Comparison of ENCODE assay signal across 8 mouse cellular contexts in genomic region chr5:125176864-125177263, GRCm38 (mm10). TPM values are rescaled to one million over a fixed set of nuclear protein-coding genes. Genes with fewer than 3 reads are reported as not detected.
DNase-seq lines count a peak whose midpoint lies in the region; ATAC-seq and TF ChIP-seq lines count a peak whose summit lies in the region.

No protein-coding gene starts in this region.

- H3K9ac ChIP-seq in ES-Bruce4 (ENCODE audit: low read depth, poor library complexity, severe bottlenecking) = peak overlapping the region; percentile 90
- H3K9ac ChIP-seq in heart, embryonic 13.5 days = peak overlapping the region; percentile 97
- no peak overlapping the region for H3K9ac ChIP-seq in liver, postnatal 0 days (replicated peaks)

- H3K4me1 ChIP-seq in ES-Bruce4 (ENCODE audit: control insufficient read depth, insufficient read depth, low read length) = peaks cover 12% of the 10 kb centered on the region
- H3K4me1 ChIP-seq in heart, embryonic 13.5 days = peaks cover 71% of the 10 kb centered on the region
- H3K4me1 ChIP-seq in liver, postnatal 0 days (ENCODE audit: insufficient read depth) = peaks cover 50% of the 10 kb centered on the region

- H3K36me3 ChIP-seq in ES-Bruce4 (ENCODE audit: control insufficient read depth, insufficient read depth, low read length, poor library complexity, severe bottlenecking) = no peaks in the 10 kb centered on the region
- H3K36me3 ChIP-seq in heart, embryonic 13.5 days = no peaks in the 10 kb centered on the region
- no peaks in the 10 kb centered on the region for H3K36me3 ChIP-seq in liver, postnatal 0 days (replicated peaks; ENCODE audit: insufficient read depth, low read length)

- no peak for TF ChIP-seq EP300 in ES-Bruce4 (IDR thresholded peaks at IDR 0.05; ENCODE audit: insufficient read depth, low read depth, low read length)
- TF ChIP-seq EP300 in liver, postnatal 0 days (IDR thresholded peaks at IDR 0.05; ENCODE audit: low read depth) = no peak

- no peak for ATAC-seq in heart, embryonic 13.5 days (ENCODE audit: extremely low read depth, insufficient number of reproducible peaks, low FRiP score, low TSS enrichment)
- no peak for ATAC-seq in liver, postnatal 0 days

- DNase-seq in brain, embryonic 14.5 days (ENCODE audit: low read depth) = peak; percentile 86
- DNase-seq in kidney, postnatal 25 days = peak; percentile 58 to 85
- DNase-seq in liver, postnatal 0 days = peak; percentile 38
- peak; percentile 80 to 89 for DNase-seq in right cerebral cortex, postnatal 10 days (ENCODE audit: low spot score in 2 of 2)
- no peak for DNase-seq in embryo, embryonic 9.5 days (ENCODE audit: extremely low spot score)
- DNase-seq in thymus, postnatal 4 days = no peak

- H3K4me3 ChIP-seq in ES-Bruce4 (ENCODE audit: low read depth, low read length) = 0 out of 2 replicates have a peak overlapping the region, but pooled peaks have one; percentile 85
- H3K4me3 ChIP-seq in heart, embryonic 13.5 days = peak overlapping the region; percentile 91
- H3K4me3 ChIP-seq in liver, postnatal 0 days (ENCODE audit: low read depth, low read length) = no peak overlapping the region

- no peaks in the 10 kb centered on the region for H3K27me3 ChIP-seq in ES-Bruce4 (ENCODE audit: control insufficient read depth, insufficient read depth, low read length, poor library complexity, severe bottlenecking)
- H3K27me3 ChIP-seq in heart, embryonic 13.5 days (replicated peaks) = no peaks in the 10 kb centered on the region
- no peaks in the 10 kb centered on the region for H3K27me3 ChIP-seq in liver, postnatal 0 days (ENCODE audit: insufficient read depth, low read length)

- 32% methylated on average over 12 of the region's 12 CpGs for WGBS in heart, embryonic 13.5 days
- WGBS in liver, postnatal 0 days (ENCODE audit: insufficient replicate concordance) = 43% methylated on average over 12 of the region's 12 CpGs

- no peak overlapping the region for H3K27ac ChIP-seq in ES-Bruce4 (ENCODE audit: insufficient read depth, low read length)
- H3K27ac ChIP-seq in heart, embryonic 13.5 days (replicated peaks) = peak overlapping the region; percentile 96
- 0 out of 2 replicates have a peak overlapping the region, but pooled peaks have one; percentile 11 for H3K27ac ChIP-seq in liver, postnatal 0 days (ENCODE audit: low read depth)

- no peaks in the 10 kb centered on the region for H3K9me3 ChIP-seq in ES-Bruce4 (replicated peaks; ENCODE audit: control insufficient read depth, insufficient read depth, low read length, poor library complexity, severe bottlenecking)
- no peaks in the 10 kb centered on the region for H3K9me3 ChIP-seq in heart, embryonic 13.5 days
- no peaks in the 10 kb centered on the region for H3K9me3 ChIP-seq in liver, postnatal 0 days (ENCODE audit: low read length)

- no peak for TF ChIP-seq POLR2A in ES-Bruce4 (IDR thresholded peaks at IDR 0.05; ENCODE audit: insufficient read depth, low read length)
- TF ChIP-seq POLR2A in brain, embryonic 14.5 days (IDR thresholded peaks at IDR 0.05; ENCODE audit: borderline replicate concordance, extremely low read depth, insufficient read depth, insufficient read length, poor library complexity, severe bottlenecking) = no peak

- peak overlapping the region; percentile 98 for H3K4me2 ChIP-seq in heart, embryonic 13.5 days
- H3K4me2 ChIP-seq in liver, postnatal 0 days (ENCODE audit: low read depth, low read length) = peak overlapping the region; percentile 96

- no peak for TF ChIP-seq CTCF in ES-Bruce4 (IDR thresholded peaks at IDR 0.05; ENCODE audit: low read depth, low read length)
- no peak for TF ChIP-seq CTCF in brain, embryonic 14.5 days (IDR thresholded peaks at IDR 0.05; ENCODE audit: borderline replicate concordance, extremely low read depth, insufficient read depth, insufficient read length)
- TF ChIP-seq CTCF in liver, postnatal 0 days (IDR thresholded peaks at IDR 0.05; ENCODE audit: low read depth) = no peak

RNA-seq across cellular contexts. Expression of gene Ncor2, which starts 2.2 kb away (rescaled TPM):
- 57.5 and 62.9 TPM in 2 replicates for polyA plus RNA-seq in ES-Bruce4 (2011; ENCODE audit: insufficient read depth, insufficient read length, low read depth, missing spikeins)
- 31.6 and 71.5 TPM in 2 replicates for polyA plus RNA-seq in brain, embryonic 14.5 days (2012; rRNA removed)
- polyA plus RNA-seq in heart, embryonic 13.5 days (2015; fragmentation: Nextera tagmentation; extraction: Ambion mirVana) = 16.5 and 17.0 TPM in 2 replicates
- 3.1 and 3.4 TPM in 2 replicates for polyA plus RNA-seq in liver, postnatal 0 days (2015; fragmentation: Nextera tagmentation; extraction: Ambion mirVana)

Comparison
In these comparisons a context has a peak if more than half of its experiments do, and no peak if none do; other contexts are left out.
1. DNase-seq: peak in brain, embryonic 14.5 days (single experiment), kidney, postnatal 25 days (2 of 2), liver, postnatal 0 days (single experiment) and right cerebral cortex, postnatal 10 days (2 of 2); none in embryo, embryonic 9.5 days (single experiment) and thymus, postnatal 4 days (single experiment).